Mouse (Mus musculus) spleen, postnatal 4 days (tissue): Measurements from ENCODE around the gene Rgcc.

Experiments
- DNase-seq, 2 experiments: peaks; one replicate each; pipeline ENCODE4 v3.0.0; 2022; ENCODE audit warnings: low spot score in 2 of 2

Gene Rgcc

GRCm38 (mm10) chr14:79300641-79301350, 649 bp downstream of the Rgcc start:
- DNase-seq, result peak in 1 of 2 experiments; percentile 80

GRCm38 (mm10) chr14:79299796-79300195, 1.6 kb downstream of the Rgcc start:
- no peak for DNase-seq

GRCm38 (mm10) chr14:79299230-79299629, 2.2 kb downstream of the Rgcc start:
- no peak for DNase-seq

GRCm38 (mm10) chr14:79298314-79298992, 3.0 kb downstream of the Rgcc start:
- no peak for DNase-seq

GRCm38 (mm10) chr14:79296836-79297235, 4.6 kb downstream of the Rgcc start:
- no peak for DNase-seq

GRCm38 (mm10) chr14:79296201-79296600, 5.2 kb downstream of the Rgcc start:
- no peak for DNase-seq

- DNase-seq, result no peak
Observed at GRCm38 (mm10) chr14:79295579-79295978, 5.9 kb downstream of the Rgcc start.

GRCm38 (mm10) chr14:79294950-79295349, 6.5 kb downstream of the Rgcc start:
- DNase-seq, result peak in 1 of 2 experiments; percentile 54

- no peak for DNase-seq
Observed at GRCm38 (mm10) chr14:79294051-79294814, 7.2 kb downstream of the Rgcc start.

- no peak for DNase-seq
Observed at GRCm38 (mm10) chr14:79293119-79293780, 8.2 kb downstream of the Rgcc start.

- no peak for DNase-seq
Observed at GRCm38 (mm10) chr14:79291629-79292028, 9.8 kb downstream of the Rgcc start.

GRCm38 (mm10) chr14:79290683-79291425, 10.6 kb downstream of the Rgcc start:
- DNase-seq, result no peak

- no peak for DNase-seq
Observed at GRCm38 (mm10) chr14:79289909-79290308, 11.5 kb downstream of the Rgcc start.

- peak; percentile 71 to 86 for DNase-seq
Observed at GRCm38 (mm10) chr14:79288280-79288679, 13.2 kb downstream of the Rgcc start.

- DNase-seq, result no peak
Observed at GRCm38 (mm10) chr14:79287251-79287863, 14.1 kb downstream of the Rgcc start.

GRCm38 (mm10) chr14:79285549-79285948, 15.9 kb downstream of the Rgcc start:
- no peak for DNase-seq

GRCm38 (mm10) chr14:79284616-79285015, 16.8 kb downstream of the Rgcc start:
- DNase-seq, result no peak

- DNase-seq, result no peak
Observed at GRCm38 (mm10) chr14:79283952-79284351, 17.5 kb downstream of the Rgcc start.

- no peak for DNase-seq
Observed at GRCm38 (mm10) chr14:79281894-79282553, 19.4 kb downstream of the Rgcc start.

- no peak for DNase-seq
Observed at GRCm38 (mm10) chr14:79280456-79280855, 21.0 kb downstream of the Rgcc start.
